Mouse (Mus musculus) lung, postnatal 10 days (tissue): ENCODE measurements around the gene Btbd35f27.
"Not testable (repeated sequence)": the region's sequence is repeated elsewhere in the genome, so short reads cannot be mapped to it uniquely, and the experiment has no call there.

Source experiments
- DNase-seq: peaks from one replicate; pipeline ENCODE4 v3.0.0; 2021

Gene Btbd35f27

DNA sequence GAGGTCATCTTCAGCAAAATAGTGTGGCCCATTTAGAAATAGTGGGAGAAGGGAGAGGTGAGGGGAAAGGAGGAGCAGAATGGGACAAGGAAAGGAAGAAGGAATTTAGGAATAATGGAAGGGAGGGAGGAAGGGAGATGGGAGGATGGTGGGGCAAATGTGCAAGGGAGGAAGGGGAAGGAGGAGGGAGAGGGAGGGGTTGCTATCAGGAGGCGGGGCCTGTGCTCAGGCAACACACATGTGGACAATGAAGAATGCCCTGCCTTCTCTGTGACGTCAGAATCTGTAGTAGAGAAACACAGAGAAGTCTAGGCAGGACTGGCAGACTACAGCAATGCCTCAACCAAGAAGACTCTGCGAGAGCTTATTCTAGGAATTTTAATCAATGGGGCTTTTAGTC, at the start of gene Btbd35f27:
TSS of gene Btbd35f27 (plus strand) at position 301 of the 400 bp plus-strand sequence.
- not testable (repeated sequence) for DNase-seq
